Mouse (Mus musculus): ENCODE results near the gene Pde3b. TPM values are rescaled to one million over a fixed set of nuclear protein-coding genes. Genes with fewer than 3 reads are reported as not detected.

The Pde3b gene
- total and polyA plus RNA-seq, 3 experiments: 17.9 to 40.0 (median 26.0) TPM

DNA sequence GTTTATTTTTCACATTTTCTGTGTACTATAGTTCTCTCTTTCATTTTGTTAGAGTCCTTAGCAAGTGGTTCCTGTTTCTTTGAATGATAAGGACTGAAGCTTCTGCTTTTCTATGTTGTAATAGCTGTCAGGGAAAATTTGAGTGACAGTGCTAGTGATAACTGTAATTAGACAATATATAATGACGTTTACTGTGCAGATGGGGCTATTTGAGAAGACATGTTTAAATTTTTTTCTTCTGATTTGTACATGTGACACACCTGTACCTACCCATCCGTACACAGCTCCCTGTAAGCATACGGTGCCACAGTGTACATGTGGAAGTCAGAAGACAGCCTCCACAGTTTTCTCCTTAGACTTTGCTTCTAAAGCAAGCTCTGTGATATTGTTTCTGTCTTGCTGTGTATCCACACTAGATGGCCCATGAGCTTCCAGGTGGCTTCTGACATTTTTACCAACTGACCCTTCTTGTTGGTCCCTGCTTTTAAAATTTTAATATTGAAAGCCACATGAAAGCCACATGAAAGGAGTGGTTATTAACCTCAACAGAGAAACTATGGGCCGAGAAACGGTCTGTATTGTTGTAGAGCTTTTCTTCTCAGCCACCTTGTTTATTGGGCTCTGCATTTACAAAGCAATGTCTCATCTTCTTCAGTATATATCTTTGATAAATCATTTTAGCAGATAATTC, 38.4 kb downstream of the Pde3b start (continued):
- no peak for TF ChIP-seq TBP (conservative IDR thresholded peaks at IDR 0.05; ENCODE audit: low read depth, low read length)
- TF ChIP-seq PAX5 (IDR thresholded peaks at IDR 0.05; ENCODE audit: low read length): no peak
- no peak for TF ChIP-seq CHD2 (IDR thresholded peaks at IDR 0.05; ENCODE audit: low read length)
- TF ChIP-seq CHD1 (IDR thresholded peaks at IDR 0.05; ENCODE audit: low read depth, low read length): no peak
- peak; percentile 57 for TF ChIP-seq MXI1 (IDR thresholded peaks at IDR 0.05; ENCODE audit: low read depth, low read length)
- TF ChIP-seq UBTF (IDR thresholded peaks at IDR 0.05; ENCODE audit: low read depth, low read length): no peak
- TF ChIP-seq NELFE (IDR thresholded peaks at IDR 0.05; ENCODE audit: low read depth, low read length): no peak
- peak; percentile 72 for TF ChIP-seq RCOR1 (conservative IDR thresholded peaks at IDR 0.05; ENCODE audit: low read depth, low read length)
- no peak for TF ChIP-seq JUN (IDR thresholded peaks at IDR 0.05; ENCODE audit: insufficient read depth, low read depth, low read length)
- no peak for TF ChIP-seq USF1 (IDR thresholded peaks at IDR 0.05; ENCODE audit: low read depth, low read length)
- no peak for TF ChIP-seq ZKSCAN1 (IDR thresholded peaks at IDR 0.05; ENCODE audit: borderline replicate concordance, low read depth, low read length)
- TF ChIP-seq MAFK (IDR thresholded peaks at IDR 0.05; ENCODE audit: insufficient replicate concordance, low read length): peak; percentile 79
- TF ChIP-seq KAT2A (IDR thresholded peaks at IDR 0.05; ENCODE audit: insufficient replicate concordance, low read length): no peak
- TF ChIP-seq POLR2AphosphoS2 (IDR thresholded peaks at IDR 0.05; ENCODE audit: low read depth, low read length): no peak
- no peak for TF ChIP-seq NRF1 (IDR thresholded peaks at IDR 0.05; ENCODE audit: low read depth, low read length)

- no peak for DNase-seq (ENCODE audit: extremely low read depth)
- in situ Hi-C loops (cut with MboI; ENCODE audit: low pct_ligation_motif_present, low pct_unique_long_range_greater_than_20kb, low sequenced_read_pairs) (no loop called here), dilution Hi-C loops (cut with MboI; ENCODE audit: extremely low pct_ligation_motif_present, extremely low pct_unique_long_range_greater_than_20kb, low sequenced_read_pairs) (no loop called here)
- peaks cover 46% of the 10 kb centered on the region for H3K79me2 ChIP-seq (replicated peaks; ENCODE audit: control insufficient read depth, extremely low read depth, insufficient read depth, poor library complexity, severe bottlenecking)
- H3K4me3 ChIP-seq (replicated peaks in 1 of 3; ENCODE audit: low read depth in 2 of 3, low read length in 2 of 3, poor library complexity in 1 of 3): no peak overlapping the region
- H3K27ac ChIP-seq (ENCODE audit: insufficient read depth, low read depth): no peak overlapping the region
- H3K9ac ChIP-seq (ENCODE audit: insufficient read depth, low read depth): no peak overlapping the region
- no peak for TF ChIP-seq RAD21 (IDR thresholded peaks at IDR 0.05; ENCODE audit: low read depth, low read length)
- TF ChIP-seq SMC3 (IDR thresholded peaks at IDR 0.05; ENCODE audit: low read depth, low read length): no peak
- TF ChIP-seq EP300 (IDR thresholded peaks at IDR 0.05; ENCODE audit: low read length): no peak
- TF ChIP-seq KAT2A (IDR thresholded peaks at IDR 0.05; ENCODE audit: insufficient replicate concordance, low read length): no peak
- TF ChIP-seq MXI1 (IDR thresholded peaks at IDR 0.05; ENCODE audit: low read depth, low read length): no peak
- TF ChIP-seq ETS1 (conservative IDR thresholded peaks at IDR 0.05; ENCODE audit: low read depth, low read length): no peak
- no peak for TF ChIP-seq CHD1 (IDR thresholded peaks at IDR 0.05; ENCODE audit: low read depth, low read length)
- TF ChIP-seq MAFK (IDR thresholded peaks at IDR 0.05; ENCODE audit: insufficient replicate concordance, low read length): no peak
- TF ChIP-seq SIN3A (IDR thresholded peaks at IDR 0.05; ENCODE audit: low read length): no peak
- TF ChIP-seq JUN (IDR thresholded peaks at IDR 0.05; ENCODE audit: insufficient read depth, low read depth, low read length): no peak
- no peak for TF ChIP-seq JUND (conservative IDR thresholded peaks at IDR 0.05; ENCODE audit: low read depth, low read length)
- TF ChIP-seq HCFC1 (IDR thresholded peaks at IDR 0.05; ENCODE audit: low read depth, low read length): no peak
- no peak for TF ChIP-seq IRF4 (IDR thresholded peaks at IDR 0.05; ENCODE audit: low read depth, low read length)
- no peak for TF ChIP-seq ZKSCAN1 (IDR thresholded peaks at IDR 0.05; ENCODE audit: borderline replicate concordance, low read depth, low read length)
- no peak for TF ChIP-seq TBP (conservative IDR thresholded peaks at IDR 0.05; ENCODE audit: low read depth, low read length)
- TF ChIP-seq BHLHE40 (IDR thresholded peaks at IDR 0.05; ENCODE audit: low read depth, low read length): no peak
- H3K36me3 ChIP-seq (replicated peaks in 1 of 2; ENCODE audit: control insufficient read depth in 1 of 2, insufficient read depth in 1 of 2, low read length in 1 of 2): peaks cover 0 to 7% of the 10 kb centered on the region in 2 experiments
- no peak overlapping the region for H3K4me2 ChIP-seq (ENCODE audit: insufficient read depth, low read depth, poor library complexity, severe bottlenecking)
- no peaks in the 10 kb centered on the region for H3K27me3 ChIP-seq (replicated peaks)
- H3K9me3 ChIP-seq (replicated peaks; ENCODE audit: low read length): no peaks in the 10 kb centered on the region
- H3K4me1 ChIP-seq (ENCODE audit: control insufficient read depth in 1 of 2, insufficient read depth in 2 of 2): peaks cover 9 to 47% of the 10 kb centered on the region in 2 experiments; a peak in 3 of 4 replicates
Observed at GRCm38 (mm10) chr7:114454858-114455257, 39.8 kb downstream of the Pde3b start.

Measured in CH12.LX (cell line).